Mouse (Mus musculus) gastrocnemius, postnatal 4 days (tissue): ENCODE data around the gene Fxyd3. TPM values are rescaled to one million over a fixed set of nuclear protein-coding genes. Genes with fewer than 3 reads are reported as not detected.

Experiments
- DNase-seq, 2 experiments: peaks; one replicate each; pipeline ENCODE4 v3.0.0; 2021 to 2022; ENCODE audit warnings: low spot score in 2 of 2, mixed read lengths in 2 of 2
- total RNA-seq, 2 experiments: library from RNA; stranded (reverse); gene quantifications; 2 replicates each; pipeline ENCODE4 v1.2.3; 2021

Fxyd3 gene
- total RNA-seq, 2 experiments from 2014 or later = 2.7 to 4.9 TPM

DNA sequence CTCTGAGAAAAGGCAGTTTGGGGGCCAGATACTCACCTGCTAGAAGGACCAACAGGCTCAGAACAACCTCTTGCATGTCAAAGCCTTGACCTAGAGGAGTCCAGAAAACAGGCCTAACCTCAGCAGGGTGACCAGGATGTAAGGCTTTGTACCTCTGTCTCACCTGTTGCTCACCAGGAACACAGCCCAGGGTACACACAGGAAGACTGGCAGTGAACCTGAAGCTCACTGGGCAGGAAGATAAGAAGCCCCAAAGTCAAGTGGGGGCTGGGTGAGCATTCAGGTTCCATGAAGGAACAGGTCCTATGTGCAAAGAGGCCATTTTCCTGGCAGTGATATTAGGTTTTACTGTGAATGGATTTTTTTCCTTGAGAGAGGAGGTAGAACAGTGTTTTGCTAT, 3.0 kb downstream of the Fxyd3 start:
- no peak for DNase-seq

DNA sequence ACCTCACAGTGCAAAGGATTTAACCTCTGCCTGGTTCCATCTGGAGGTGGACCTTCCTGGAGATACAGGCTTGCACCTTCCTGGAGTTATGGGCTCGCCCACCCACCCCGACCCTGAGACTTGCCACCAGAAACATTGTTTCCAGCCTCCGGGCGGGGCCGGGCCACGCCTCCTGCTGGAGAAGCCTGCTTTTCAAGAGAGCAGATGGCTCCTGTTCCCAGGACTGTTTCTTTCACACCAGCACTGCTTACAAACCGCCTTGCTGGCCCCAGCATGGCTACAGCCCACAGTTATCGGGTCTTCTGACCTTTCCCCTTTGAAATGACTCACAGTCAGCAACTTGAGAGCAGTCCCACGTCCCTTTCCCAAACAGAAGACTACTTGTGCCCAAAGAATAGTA, 4.2 kb downstream of the Fxyd3 start:
- DNase-seq = no peak

DNA sequence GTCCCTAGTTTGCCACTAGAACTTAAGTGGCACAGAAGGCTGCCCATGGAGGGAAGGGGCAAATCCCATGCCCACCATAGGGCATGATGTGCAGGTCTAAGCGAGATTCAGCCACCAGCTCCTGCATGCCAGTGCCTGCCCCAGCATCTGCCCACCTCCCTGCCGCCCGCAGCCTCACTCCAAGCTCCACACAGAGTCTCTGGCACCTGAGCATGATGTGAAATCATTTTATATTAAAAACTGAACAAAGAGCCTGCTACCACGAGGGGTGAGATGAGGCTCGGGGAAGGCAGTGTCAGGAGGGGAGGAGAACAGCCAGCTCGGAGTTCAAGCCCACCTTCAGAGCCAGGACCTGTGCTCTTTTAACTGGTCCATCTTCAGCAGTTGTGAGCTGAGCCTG, 6.2 kb downstream of the Fxyd3 start:
- DNase-seq = no peak

DNA sequence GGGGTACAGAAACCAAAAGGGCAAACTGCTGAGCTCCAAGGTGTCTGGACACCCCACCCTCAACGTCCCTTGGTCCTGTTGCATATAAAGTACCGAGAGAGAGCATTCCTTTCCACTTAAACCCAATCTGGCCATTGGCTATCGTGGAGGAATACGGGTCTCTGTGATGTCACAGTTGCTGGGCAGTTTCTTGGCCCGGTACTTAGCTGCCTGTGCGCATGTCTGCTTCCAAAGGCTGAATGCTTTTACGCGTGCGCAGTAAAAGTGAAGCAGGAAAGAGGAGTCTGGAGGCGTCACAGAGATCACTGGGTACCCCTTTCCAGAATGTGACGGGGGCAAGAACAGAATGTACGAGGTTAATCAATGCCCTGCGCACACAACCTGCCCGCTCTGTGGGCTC, 7.0 kb downstream of the Fxyd3 start:
- no peak for DNase-seq

DNA sequence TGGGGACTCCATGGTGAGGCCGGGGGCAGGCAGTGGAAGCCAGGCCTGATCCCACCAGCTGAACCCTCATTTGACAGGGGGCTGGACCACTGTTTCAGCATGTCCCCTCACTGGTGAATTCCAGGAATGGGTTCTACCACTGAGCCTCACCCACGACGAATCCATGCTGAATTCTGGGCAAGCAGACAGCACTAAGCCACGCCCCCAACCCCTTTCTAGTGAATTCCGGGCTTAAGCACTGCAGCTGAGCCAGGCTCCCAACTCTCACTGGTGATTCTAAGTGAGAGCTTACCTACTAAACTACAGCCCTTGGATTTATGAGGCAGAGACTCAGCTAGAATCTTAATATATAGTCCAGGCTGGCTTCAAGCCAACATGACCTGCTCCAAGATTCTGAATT, 8.7 kb downstream of the Fxyd3 start:
- peak in 1 of 2 experiments; percentile 74 for DNase-seq

DNA sequence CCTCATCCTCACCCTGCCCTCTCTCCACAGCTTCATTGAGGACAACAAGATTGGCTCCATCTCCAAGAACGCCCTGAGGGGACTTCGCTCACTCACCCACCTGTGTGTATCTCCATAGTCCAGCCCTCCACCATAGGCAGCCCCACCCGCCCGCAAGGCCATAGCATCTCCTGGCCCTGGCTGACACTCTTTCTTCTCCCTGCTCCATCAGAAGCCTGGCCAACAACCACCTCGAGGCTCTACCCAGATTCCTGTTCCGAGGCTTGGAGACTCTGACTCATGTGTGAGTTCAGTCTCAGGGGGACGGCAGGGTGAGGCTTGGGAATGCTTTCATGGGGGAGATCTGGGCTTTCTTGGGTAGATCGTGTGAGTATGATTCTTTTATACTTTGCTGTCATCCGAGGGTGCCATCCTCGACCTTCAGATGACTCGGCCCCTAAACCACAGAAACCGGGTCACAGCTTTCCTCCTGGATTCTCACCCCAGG, 13.4 kb downstream of the Fxyd3 start:
- no peak for DNase-seq

DNA sequence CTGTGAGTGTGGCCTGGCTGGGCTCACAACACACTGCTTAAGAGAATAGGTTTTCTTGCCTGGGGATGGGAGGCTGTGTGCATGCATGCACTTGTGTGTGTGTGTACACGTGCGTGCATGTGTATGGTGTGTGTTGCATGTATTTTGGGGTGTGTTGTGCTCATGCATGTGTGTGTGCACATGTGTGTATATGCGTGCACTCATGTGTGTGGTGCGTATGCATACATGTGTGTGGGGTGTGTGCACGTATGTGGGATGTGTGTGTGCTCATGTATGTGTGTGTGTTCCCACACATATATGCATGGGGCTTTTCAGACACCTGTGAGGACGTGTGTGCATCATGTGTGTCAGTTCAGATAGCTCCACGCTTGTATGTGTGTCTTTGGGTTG, 15.9 kb downstream of the Fxyd3 start:
- no peak for DNase-seq

DNA sequence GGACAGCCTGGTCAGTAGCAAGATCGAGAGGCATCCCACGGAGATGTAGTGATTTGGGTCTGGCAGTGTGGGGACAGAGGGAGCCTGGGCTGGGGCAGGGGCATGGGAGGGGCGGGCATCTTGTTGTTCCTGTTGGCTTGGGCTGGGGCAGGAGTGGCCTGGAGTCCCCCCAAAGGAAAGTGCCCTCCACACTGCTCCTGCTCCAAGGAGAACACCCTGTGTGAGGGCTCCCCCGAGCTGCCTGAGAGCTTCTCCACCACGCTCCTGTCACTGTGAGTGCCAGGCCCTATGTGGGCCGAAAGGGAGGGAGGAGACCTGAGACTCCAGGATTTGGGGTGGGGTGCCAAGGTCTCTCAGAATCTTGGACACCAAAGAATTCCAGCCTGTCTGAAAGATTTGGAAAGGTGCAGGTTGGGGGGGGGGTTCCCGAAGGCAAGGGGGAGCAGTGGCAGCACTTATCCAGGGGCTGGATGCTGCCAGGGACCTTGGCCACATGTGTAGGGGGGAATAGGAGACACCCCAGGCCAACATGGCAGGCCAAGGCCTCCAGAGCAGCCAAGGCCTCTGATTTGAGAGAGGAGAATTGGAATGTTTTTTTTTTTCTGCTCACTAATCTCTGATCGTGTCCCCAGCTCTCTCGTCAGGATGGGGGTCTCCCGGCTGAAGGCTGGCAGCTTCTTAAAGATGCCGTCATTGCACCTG, 16.4 kb downstream of the Fxyd3 start:
- DNase-seq = no peak

DNA sequence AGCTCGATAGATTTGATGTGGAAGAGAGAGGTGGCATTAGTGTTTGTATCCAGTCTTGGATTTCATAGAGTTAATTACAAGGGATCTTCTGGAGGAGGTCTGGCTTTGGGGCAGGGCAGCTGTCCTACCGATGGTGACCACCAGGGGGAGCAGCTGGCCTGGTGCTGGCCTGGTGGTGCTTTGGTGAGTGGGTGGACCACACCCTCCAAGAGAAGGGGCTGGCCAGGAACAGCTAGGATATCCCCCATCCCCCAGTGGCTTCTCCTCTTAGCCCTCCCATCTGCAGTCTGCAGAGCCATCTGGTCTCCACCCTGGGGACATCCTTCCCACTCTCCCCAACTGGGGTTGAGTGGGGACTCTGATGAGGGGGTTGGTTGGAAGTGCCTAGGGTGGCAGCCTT, 17.4 kb downstream of the Fxyd3 start, which contains the start of gene Lgi4:
Gene Lgi4, plus strand, starts transcription at position 235 of the 400 bp plus-strand sequence.
- peak; percentile 88 for DNase-seq

DNA sequence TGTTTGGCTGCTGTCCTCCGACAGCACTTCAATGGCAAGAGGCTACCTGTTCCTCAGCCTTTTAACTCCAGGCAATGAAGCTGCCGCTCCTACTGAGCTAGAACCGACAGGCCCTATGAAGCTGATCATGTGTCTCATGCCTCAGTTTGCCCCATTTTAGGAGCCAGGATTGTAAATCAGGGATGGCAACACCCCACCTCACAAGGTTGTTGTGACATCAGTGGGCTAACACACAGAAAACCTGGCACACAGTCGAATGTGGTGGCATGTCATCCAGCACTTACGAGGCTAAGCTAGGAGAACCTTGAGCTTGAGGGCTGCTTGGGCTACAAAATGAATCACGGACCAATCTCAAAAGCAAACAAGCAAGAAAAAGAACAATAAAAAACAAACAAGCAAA, 18.3 kb downstream of the Fxyd3 start:
- no peak for DNase-seq

DNA sequence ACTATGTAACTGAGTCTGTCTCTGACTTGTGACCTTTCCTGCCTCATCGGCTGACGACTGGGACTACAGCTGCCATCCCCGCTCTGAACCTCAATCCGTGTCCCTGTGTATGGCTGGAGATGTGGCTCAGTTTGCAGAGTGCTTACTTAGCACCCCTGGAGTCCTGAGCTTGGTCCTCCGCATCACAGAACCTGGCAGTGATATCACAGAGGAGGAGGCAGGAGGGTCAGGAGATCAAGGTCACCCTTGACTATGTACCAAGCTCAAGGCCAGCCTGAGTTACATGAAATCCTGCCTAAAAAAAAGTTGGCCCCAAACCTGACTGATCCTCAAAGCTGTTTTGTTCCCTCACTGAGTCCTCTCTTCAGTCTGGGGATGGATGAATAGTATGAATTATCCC, 18.8 kb downstream of the Fxyd3 start:
- DNase-seq = no peak

DNA sequence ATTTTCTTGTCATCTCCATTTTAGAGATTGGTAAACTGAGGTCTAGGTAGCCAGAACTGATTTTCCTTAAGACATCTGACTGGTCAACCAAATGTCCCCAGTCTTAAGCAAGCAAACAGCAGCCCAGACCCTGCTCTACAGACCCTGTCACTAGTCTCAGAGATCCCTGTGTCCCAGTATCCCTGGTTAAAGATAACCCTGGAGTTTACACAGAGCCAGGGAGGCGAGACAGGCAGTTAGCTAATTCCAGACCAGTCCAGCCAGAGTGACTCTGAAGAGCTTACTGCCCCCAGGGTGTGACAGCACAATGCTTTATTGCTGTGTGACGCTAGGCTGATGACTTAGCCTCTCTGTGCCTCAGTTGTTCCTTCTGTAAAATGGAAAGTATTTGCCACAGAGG, 19.4 kb downstream of the Fxyd3 start, which contains the start of gene Fxyd1:
Gene Fxyd1, minus strand, starts transcription at position 129 of the 400 bp plus-strand sequence.
- DNase-seq = no peak

DNA sequence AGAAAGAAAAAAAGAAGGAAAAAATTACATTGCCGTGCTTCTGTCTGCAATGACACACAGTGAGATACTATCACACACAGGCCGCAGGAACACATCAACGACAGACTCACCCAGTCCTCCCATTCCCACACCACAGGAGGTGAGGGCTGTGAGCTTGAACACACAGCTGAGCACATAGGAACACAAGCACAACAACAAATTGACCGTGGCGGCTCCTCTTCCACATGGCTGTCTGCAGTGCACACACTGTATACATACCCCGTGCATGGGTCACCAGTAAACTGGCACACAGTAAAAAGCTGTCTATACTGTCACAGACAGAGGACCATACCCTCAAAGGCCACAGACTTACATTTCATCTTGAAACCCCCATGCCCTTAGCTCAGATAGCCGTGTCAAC, 20.1 kb downstream of the Fxyd3 start:
- DNase-seq = no peak

DNA sequence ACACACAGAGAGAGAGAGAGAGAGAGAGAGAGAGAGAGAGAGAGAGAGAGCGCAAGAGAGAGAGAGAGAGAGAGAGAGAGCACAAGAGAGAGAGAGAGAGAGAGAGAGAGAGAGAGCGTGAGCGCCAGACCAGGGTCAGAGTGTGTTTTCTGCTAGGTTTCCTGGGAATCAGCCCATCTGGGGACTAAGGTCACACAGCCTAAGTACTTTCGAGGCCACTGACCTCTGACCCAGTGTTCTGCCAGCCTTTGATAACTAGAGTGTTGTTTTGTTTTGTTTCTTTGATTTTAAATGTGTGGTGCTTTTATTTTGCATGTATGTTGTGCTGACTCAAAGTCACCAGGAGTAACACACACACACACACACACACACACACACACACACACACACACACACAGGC, 20.6 kb downstream of the Fxyd3 start:
- DNase-seq = no peak

DNA sequence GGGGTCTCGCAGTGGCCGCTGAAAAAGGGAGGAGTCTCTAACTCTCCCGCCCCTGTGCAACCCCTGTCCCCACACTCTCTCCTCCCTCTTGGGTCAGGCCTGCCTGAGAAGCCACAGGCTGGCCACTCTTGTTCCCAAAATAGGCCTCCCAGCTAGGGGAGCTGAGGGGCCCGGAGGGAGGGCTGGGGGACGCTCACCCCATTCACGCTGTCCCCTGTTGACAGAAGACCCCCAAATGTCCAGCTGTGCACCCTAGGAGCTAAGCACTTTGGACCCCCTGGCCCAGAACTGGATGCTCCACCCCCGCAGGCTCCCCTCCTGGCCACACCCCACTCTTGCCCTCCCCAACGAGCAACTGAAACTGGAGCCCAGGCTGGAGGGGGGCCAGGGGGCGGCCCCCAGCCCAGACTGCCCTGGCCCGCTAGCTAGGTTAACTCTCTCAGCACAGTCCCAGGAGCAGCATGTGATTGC, 21.1 kb downstream of the Fxyd3 start:
- DNase-seq = peak; percentile 91 to 92

DNA sequence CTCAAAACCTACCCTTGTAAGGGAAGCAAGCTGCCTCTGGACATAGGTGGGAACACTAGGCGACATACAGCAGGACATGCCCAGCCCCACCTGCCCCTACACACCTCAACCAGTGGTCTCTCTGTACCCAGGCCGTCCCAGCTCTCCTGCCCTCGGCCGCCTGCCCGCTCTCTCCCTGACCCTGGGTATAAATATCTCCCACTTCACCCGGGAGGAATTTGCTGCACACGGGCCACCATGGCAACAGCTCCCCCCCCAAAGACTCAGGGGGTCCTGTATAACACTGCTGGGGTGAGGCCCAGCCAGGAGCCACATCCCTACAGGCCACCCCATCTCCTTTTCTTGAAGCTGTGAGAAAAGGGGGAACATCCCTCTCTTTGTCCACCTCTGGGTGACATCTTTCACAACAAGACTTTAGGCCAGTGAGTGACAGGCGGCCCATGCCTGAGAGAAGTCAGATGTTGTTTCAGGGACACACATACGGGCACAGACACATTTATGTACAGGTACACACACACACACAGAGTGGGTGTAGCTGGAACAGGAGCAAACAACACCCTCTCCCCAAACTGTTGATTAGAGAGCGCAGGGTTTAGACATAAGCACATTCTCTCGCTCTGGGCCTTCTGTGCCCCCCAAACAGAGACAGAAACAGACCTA, 21.7 kb downstream of the Fxyd3 start:
- DNase-seq = no peak

DNA sequence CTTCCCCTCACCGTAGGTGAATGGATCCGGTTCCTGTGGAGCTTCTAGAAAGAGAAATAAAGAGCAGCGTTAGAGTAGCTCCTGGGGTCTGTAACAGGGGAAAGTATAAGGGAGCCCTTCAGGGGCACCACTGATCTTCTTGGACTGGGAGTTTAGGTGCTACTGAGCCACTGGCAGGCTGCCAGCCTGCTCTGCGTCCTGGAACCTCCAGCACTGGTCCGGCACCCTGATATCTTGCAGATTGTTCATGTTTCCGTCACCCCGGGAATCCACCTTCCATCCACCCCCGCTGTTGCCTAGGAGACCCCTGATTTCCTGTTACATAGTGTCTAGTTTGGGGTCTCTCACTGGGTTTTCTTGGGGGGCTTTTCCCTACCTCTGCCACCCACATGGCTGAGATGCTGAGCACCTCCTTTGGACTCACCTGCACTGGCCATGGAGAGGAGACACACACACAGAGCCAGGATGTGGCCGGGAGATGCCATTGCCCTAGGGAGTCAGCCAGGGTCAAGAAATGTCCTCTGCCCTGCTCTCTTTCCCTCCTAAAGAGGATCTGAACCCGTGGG, 22.5 kb downstream of the Fxyd3 start:
- no peak for DNase-seq

DNA sequence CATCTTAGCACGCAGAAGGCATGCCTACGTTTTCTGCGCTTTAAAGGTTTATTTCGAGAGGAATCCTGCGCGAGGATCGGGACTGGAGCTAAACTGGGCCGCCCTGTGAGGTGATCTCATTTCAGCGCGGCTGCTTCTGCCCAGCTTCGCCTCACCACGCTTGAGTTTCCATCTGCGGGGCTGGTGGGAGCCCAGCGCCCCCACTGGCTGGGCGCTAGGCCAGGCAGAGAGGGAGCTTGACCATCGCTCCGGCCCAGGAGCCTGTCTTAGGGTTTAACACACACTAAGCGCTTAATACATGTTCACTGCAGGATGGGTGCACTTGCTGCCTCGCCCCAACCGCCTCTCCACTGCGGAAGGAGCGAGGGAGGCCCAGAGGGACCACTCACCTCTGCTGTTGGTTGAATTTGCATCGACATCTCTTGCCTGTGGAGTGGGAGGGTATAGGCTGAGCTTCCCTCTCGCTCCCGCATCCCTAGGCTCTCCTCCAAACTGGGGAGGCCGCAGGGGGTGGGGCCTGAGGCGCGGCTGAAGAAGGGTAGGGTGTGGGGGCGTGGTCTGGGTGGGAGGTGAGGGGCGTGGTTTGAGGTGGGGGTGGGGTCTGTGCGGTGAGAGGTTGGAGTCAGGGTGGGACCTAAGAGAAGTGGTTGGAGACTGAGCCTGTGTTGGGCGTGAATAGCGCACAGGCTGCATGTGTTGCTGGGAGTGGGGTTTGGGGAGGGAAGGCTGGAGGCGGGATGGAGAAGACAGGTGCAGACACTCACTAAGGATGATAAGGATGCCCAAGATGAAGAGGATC, 23.7 kb downstream of the Fxyd3 start:
- peak in 1 of 2 experiments; percentile 48 for DNase-seq

DNA sequence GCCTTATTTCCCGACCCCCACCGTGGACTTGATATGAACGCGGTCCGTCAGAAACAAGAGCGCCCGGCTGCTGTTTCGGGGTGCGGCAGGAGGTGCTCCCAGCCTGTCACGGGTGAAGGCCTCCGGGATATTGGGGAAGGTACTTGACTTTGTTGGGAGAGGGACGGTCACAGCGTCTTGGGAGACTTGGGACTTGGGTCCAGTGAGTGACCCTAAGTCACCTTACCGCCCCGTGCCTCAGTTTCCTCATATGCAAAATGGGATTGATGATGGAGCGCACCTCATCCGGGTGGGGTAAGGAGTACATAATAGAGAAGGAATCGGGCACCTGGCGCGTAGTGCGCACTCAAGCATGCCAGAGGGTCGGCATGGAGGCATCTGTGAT, 24.3 kb downstream of the Fxyd3 start:
- no peak for DNase-seq

DNA sequence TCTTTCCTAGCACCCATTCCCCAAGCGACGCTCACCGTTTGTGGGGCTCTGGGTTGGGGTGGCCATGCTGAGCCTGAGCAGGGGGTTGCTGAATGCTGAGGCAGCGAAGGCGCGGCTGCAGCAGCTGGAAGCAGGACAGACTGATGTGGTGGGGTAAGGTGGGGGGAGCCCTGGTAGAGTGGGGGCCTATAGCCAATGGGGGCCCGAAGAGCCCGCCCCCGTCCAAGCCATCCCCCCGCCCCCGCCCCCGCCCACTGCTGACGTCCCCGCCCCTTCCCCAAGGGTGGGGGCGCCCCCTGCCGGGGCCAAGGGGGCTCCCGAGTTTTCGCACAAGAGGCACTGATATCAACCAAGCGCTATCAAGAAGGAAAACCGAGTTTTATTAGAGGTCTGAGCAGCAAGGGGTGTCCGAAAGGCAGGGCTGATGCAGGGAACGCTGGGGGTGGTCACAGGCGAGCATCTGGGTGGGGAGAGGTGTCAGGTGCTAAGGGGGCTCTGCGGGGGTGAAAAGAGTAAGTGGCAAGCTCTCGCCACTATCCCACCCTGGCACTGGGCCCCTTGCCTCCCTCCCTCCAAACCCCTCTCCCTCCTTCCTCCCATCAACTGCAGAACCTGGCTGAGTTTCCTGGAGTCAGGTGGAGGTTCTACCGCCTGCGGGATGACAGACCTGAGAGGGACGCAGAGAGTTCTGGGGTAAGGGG, 25.0 kb downstream of the Fxyd3 start, which contains the start of gene Fxyd7:
Gene Fxyd7, minus strand, starts transcription at position 147 of the 701 bp plus-strand sequence.
- DNase-seq = no peak

DNA sequence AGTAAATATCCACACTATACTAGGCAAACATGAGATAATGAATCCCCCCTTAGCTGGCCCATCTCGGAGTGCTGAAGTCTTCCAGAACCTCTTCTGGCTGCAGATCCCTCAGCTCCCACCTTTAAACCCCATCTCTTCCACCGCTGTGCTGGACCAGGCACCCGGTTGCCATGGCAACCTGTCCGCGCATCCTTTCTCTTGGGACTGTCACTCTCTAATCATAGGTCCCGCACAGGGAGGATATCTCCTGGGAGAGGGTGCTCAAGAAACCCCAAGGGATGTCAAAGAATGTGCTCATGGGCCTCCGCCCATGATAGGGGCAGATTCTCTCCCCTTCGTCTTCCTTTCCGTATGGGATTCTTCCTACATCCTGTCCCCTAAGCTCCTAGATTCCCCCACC, 25.6 kb downstream of the Fxyd3 start:
- DNase-seq = no peak
